Mouse (Mus musculus) embryonic facial prominence, embryonic 11.5 days (tissue): ENCODE data around the gene Slc47a1. TPM values are rescaled to one million over a fixed set of nuclear protein-coding genes. Genes with fewer than 3 reads are reported as not detected.

Source experiments
- ATAC-seq: fragments of 200-750 bp; cut with Nextera tagmentation; replicated peaks from 2 replicates; pipeline ENCODE4 v1.8.0; 2017; ENCODE audit warnings: low read depth; ENCODE audit not compliant: insufficient number of reproducible peaks, low FRiP score, low TSS enrichment
- DNase-seq: peaks from one replicate; pipeline ENCODE4 v3.0.0-alpha.2; 2015; ENCODE audit warnings: low spot score
- H3K27ac ChIP-seq: fragments of 300-500 bp; sonication (generic); replicated peaks from 2 replicates; pipeline ENCODE4 v1.5.1; 2014; ENCODE audit warnings: mild to moderate bottlenecking, low read depth, low read length, control low read depth
- H3K27me3 ChIP-seq: fragments of 300-500 bp; sonication (generic); 2 replicates; pipeline ENCODE4 v1.6.1; 2014; ENCODE audit warnings: mild to moderate bottlenecking, low read length, moderate library complexity, mixed read lengths; ENCODE audit not compliant: control insufficient read depth, insufficient read depth
- H3K36me3 ChIP-seq: fragments of 300-500 bp; sonication (generic); replicated peaks from 2 replicates; pipeline ENCODE4 v1.6.1; 2014; ENCODE audit warnings: low read depth, mild to moderate bottlenecking, low read length, moderate library complexity, mixed read lengths; ENCODE audit not compliant: control insufficient read depth, insufficient read depth
- H3K4me1 ChIP-seq: fragments of 300-500 bp; sonication (generic); 2 replicates; pipeline ENCODE4 v1.6.1; 2014; ENCODE audit warnings: low read length, mixed read lengths; ENCODE audit not compliant: control insufficient read depth, insufficient read depth
- H3K4me2 ChIP-seq: fragments of 300-500 bp; sonication (generic); 2 replicates; pipeline ENCODE4 v1.6.1; 2014; ENCODE audit warnings: low read depth, mild to moderate bottlenecking, control low read depth, low read length, moderate library complexity
- H3K4me3 ChIP-seq: fragments of 300-500 bp; sonication (generic); 2 replicates; pipeline ENCODE4 v1.5.1; 2014; ENCODE audit warnings: low read depth, low read length, control low read depth
- H3K9ac ChIP-seq: fragments of 300-500 bp; sonication (generic); replicated peaks from 2 replicates; pipeline ENCODE4 v1.6.1; 2014; ENCODE audit warnings: mild to moderate bottlenecking, control low read depth, low read length
- H3K9me3 ChIP-seq: fragments of 300-500 bp; sonication (generic); replicated peaks from 2 replicates; pipeline ENCODE4 v1.6.1; 2016; ENCODE audit warnings: mild to moderate bottlenecking, low read length, inconsistent platforms, mixed read lengths; ENCODE audit not compliant: control insufficient read depth
- WGBS: fragments of 180-500 bp; shearing (Covaris S2); extraction: QIAGEN DNeasy Blood & Tissue Kit; methylation state at CpG from one replicate; pipeline ENCODE4 v1.1.7; 2014; 5-methylcytosine and 5-hydroxymethylcytosine counted together
- polyA plus RNA-seq: library from polyadenylated mRNA; unstranded; fragments of >200 nt; fragmentation: Nextera tagmentation; extraction: Ambion mirVana; gene quantifications from 2 replicates; pipeline ENCODE4 v1.2.1, GENCODE M21; 2014

Gene Slc47a1
- polyA plus RNA-seq, 1 experiment from 2014 or later = 0.48 TPM

DNA sequence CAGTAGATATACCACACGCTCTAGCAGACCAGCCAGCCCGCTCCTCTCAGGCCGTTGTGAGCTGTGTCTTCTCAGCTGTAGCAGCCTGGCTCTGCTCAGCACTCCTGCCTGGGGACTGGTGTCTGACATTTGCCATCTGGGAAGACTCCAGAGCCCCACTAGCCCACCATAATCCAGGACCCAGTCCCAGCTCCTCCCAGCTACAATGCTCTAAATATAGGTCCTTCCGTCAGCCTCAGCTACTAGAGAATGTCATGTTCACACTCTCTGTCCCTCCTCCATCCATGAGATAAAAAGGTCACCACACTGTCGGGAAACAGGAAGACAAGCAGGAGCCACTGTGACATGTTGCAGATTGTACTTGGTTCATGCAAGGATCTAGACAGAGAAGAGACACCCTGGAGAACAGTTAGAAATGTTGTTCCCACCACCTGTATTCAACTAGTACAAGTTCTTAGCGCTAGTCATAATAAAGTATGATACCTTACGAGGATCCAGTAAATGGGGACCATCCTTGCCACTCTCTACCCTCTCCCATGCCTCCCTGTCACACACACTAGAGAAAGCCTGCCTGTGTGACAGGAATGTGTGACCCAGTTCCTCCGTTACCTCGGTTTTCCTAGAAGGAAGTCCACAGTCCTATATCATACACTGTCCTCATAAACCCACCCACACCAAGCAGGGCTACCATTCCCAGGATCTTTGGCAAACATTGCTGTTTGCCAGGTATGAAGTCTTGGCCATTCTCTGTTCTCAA is 11.4 kb downstream of the Slc47a1 start:
- Histone ChIP-seq H3K36me3 (no peaks in the 10 kb centered on the region), H3K27ac (no peak overlapping the region), H3K9me3 (no peaks in the 10 kb centered on the region), H3K27me3 (no peaks in the 10 kb centered on the region), H3K4me3 (no peak overlapping the region), H3K9ac (no peak overlapping the region), H3K4me2 (no peak overlapping the region), H3K4me1 (no peaks in the 10 kb centered on the region)
- DNase-seq = no peak
- ATAC-seq = no peak
- 72% methylated on average over 9 of the region's 9 CpGs for WGBS

DNA sequence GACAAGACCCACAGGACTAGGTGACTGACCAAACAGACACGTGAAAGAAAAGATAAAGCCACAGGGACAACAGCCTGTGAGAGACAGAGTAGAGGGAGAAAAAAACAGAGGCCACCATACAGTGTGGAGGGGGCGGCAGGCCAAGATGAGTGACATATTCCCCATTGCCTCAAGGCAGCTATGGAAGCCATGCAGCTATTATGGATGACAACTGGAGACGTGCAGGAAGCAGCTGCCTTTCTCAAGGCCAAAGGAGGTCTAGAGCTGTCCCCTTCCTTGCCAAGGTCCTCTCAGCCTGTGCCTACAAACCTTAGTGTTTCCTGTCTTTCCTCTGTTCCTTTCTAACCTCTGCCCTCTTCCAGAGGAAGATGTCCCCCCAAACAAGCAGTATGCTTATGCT is 12.2 kb downstream of the Slc47a1 start:
- no peak overlapping the region for H3K9ac ChIP-seq
- H3K27ac ChIP-seq = no peak overlapping the region
- WGBS = 58% methylated on average over 3 of the region's 3 CpGs
- H3K9me3 ChIP-seq = no peaks in the 10 kb centered on the region
- H3K4me1 ChIP-seq = no peaks in the 10 kb centered on the region
- no peaks in the 10 kb centered on the region for H3K27me3 ChIP-seq
- H3K4me2 ChIP-seq = no peak overlapping the region
- ATAC-seq = no peak
- no peak overlapping the region for H3K4me3 ChIP-seq
- no peak for DNase-seq
- H3K36me3 ChIP-seq = no peaks in the 10 kb centered on the region

DNA sequence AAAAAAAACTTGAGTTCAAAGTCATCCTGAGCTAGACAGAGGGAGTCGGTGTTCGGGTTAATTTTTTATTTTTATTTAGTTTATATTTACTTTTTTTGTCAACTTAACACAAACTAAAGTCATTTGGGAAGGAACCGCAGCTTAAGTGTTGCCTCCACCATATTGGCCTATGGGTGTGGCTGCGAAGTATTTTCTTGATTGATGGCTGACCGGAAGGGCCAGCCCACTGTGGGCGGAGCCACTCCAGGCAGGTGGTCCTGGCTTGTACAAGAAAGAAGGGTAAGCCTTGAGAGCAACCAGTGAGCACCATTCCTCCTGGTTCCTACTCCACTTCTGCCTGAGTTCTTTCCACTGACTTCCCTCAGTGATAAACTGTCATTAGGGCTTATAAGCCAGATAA is 14.0 kb downstream of the Slc47a1 start:
- ATAC-seq = no peak
- no peak for DNase-seq
- Histone ChIP-seq H3K4me1 (no peaks in the 10 kb centered on the region), H3K4me3 (no peak overlapping the region), H3K9ac (no peak overlapping the region), H3K27ac (no peak overlapping the region), H3K36me3 (no peaks in the 10 kb centered on the region), H3K9me3 (no peaks in the 10 kb centered on the region), H3K4me2 (no peak overlapping the region), H3K27me3 (no peaks in the 10 kb centered on the region)
- WGBS = 80% methylated on average over 6 of the region's 6 CpGs

DNA sequence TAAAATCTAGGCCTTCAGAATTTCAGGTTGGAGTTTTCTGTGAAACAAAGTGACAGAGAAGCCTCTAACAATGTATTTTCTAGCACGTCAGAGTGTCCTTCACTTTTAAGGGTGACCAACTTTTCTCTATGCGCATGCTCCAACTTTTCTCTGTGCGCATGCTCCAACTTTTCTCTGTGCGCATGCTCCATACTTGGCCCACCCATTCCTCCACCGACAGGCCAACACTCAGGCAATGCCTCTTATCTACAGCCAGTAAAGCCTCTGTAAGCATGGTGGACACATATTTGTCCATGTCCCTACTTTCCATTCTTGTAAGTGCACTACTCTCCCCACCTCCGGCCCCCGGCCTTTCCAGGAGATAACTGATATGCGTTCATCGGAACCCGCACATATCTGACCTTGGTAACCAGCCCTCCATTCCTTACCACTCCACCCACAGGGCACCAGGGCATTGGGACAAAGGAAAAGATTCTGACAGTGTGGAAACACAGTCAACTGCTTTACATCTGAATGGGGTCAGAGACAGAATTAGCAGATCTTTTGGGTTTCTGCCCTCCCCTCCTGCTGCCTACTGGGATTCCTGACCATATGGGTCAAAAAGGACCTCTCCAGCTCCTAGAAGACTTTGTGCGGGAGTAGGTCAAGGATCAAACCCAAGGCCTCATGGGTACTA is 16.5 kb downstream of the Slc47a1 start:
- Histone ChIP-seq H3K4me2 (no peak overlapping the region), H3K36me3 (no peaks in the 10 kb centered on the region), H3K9me3 (no peaks in the 10 kb centered on the region), H3K4me1 (no peaks in the 10 kb centered on the region), H3K27ac (no peak overlapping the region), H3K9ac (no peak overlapping the region), H3K27me3 (no peaks in the 10 kb centered on the region), H3K4me3 (no peak overlapping the region)
- ATAC-seq (no peak), DNase-seq (no peak)
- WGBS = 92% methylated on average over 11 of the region's 11 CpGs

DNA sequence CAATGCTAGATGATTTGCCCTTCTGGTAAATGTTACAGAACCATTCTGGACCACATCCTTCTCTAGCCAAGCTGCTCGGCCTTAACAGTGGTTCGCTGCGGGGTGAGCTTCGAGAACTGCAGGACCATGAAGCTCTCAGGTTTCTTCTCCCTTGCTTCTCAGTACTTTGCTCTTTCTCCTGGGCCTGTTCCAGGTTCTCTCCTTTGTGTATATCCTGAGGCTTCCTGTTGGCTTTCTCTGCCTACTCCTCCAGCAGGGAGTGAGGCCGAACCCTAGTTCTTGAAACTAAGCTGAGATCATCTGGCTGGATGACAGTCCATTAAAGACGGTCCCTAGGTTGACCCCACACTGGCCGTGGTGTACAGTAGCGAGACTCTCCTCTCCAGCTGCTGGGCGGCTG is 21.5 kb downstream of the Slc47a1 start:
- Histone ChIP-seq H3K36me3 (no peaks in the 10 kb centered on the region), H3K4me3 (no peak overlapping the region), H3K4me1 (no peaks in the 10 kb centered on the region), H3K9me3 (no peaks in the 10 kb centered on the region), H3K4me2 (no peak overlapping the region), H3K9ac (no peak overlapping the region), H3K27ac (no peak overlapping the region), H3K27me3 (no peaks in the 10 kb centered on the region)
- DNase-seq (no peak), ATAC-seq (no peak)
- WGBS = 88% methylated on average over 9 of the region's 9 CpGs

DNA sequence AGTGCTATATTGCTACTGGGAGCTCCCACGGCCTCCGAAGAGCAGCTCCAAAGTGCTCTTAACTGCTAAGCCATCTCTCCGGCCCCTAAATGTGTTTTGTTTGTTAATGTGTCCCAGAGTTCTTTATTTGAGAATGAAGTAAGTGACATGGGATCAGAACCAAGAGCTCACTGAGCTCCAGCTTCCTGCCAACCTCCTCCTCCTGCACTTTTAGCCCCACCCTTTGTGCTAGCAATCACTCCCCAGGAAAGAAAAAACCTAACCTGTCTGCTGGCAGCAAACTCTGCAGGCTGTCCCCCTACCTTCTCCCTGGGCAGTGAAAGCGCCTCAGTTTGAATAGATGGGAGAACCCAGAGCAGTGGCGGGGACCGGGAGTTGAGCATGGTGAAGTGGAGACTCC is 22.0 kb downstream of the Slc47a1 start:
- no peak overlapping the region for H3K4me3 ChIP-seq
- no peak overlapping the region for H3K4me2 ChIP-seq
- no peaks in the 10 kb centered on the region for H3K4me1 ChIP-seq
- DNase-seq = no peak
- no peaks in the 10 kb centered on the region for H3K9me3 ChIP-seq
- H3K27me3 ChIP-seq = no peaks in the 10 kb centered on the region
- WGBS = 73% methylated on average over 6 of the region's 6 CpGs
- no peak overlapping the region for H3K27ac ChIP-seq
- no peak overlapping the region for H3K9ac ChIP-seq
- H3K36me3 ChIP-seq = no peaks in the 10 kb centered on the region
- no peak for ATAC-seq

DNA sequence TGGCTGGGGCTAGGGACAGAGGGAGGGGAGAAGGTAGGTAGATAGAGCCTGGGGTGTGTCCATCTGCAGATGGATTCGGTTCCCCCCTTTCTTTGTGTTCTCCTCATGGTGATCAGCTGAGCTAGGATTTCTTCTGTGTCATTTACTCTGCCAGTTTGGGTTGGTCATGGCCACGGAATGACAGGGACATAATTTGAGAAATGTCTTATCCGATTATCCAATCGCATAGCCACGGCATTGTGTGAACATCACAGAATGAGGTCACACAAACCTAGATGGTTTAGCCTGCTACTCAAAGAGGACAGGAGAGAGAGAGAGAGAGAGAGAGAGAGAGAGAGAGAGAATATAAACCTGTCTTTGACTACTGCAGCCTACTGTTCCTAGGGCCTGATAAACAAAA is 22.8 kb downstream of the Slc47a1 start:
- Histone ChIP-seq H3K4me3 (no peak overlapping the region), H3K36me3 (no peaks in the 10 kb centered on the region), H3K27ac (no peak overlapping the region), H3K4me2 (no peak overlapping the region), H3K27me3 (no peaks in the 10 kb centered on the region), H3K9ac (no peak overlapping the region), H3K4me1 (no peaks in the 10 kb centered on the region), H3K9me3 (no peaks in the 10 kb centered on the region)
- DNase-seq (no peak), ATAC-seq (no peak)
- WGBS = 87% methylated on average over 5 of the region's 5 CpGs

DNA sequence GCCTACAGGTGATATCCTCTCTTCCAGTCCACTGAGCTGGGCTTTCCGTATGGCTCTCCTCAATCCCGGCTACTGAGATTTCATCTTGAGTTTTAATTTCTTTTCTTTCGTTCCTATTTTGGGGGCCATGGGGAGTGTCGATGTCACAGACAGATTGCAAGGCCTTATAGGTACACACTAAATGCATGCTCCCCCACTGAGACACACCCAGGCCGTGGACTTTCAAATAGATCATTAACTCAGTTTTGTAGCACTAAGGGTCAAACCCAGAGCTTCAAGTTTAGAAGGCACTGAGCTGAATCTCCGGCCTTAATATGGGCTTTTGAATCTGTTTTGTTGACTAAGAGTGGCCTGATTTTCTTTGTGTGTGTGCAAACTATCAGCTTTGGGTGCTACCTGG is 23.8 kb downstream of the Slc47a1 start:
- Histone ChIP-seq H3K4me2 (no peak overlapping the region), H3K4me3 (no peak overlapping the region), H3K9ac (no peak overlapping the region), H3K9me3 (no peaks in the 10 kb centered on the region), H3K4me1 (no peaks in the 10 kb centered on the region), H3K27ac (no peak overlapping the region), H3K36me3 (no peaks in the 10 kb centered on the region), H3K27me3 (no peaks in the 10 kb centered on the region)
- ATAC-seq (no peak), DNase-seq (no peak)
- WGBS = 84% methylated on average over 6 of the region's 6 CpGs
